Mouse (Mus musculus) E14TG2a.4 (cell line): Measurements from ENCODE around the gene Slc16a2.

Experiments
- H3K27me3 ChIP-seq: 2 replicates; pipeline ENCODE4 v1.6.1; 2014; ENCODE audit warnings: low read length, control low read depth; ENCODE audit not compliant: insufficient read depth
- H3K36me3 ChIP-seq: 2 replicates; pipeline ENCODE4 v1.6.1; 2014; ENCODE audit warnings: low read length, control low read depth; ENCODE audit not compliant: insufficient read depth
- H3K4me1 ChIP-seq: replicated peaks from 2 replicates; pipeline ENCODE4 v1.6.1; 2014; ENCODE audit warnings: low read depth, low read length, control low read depth
- H3K4me3 ChIP-seq: replicated peaks from 2 replicates; pipeline ENCODE4 v1.5.1; 2014; ENCODE audit warnings: mild to moderate bottlenecking, low read length
- H3K9me3 ChIP-seq: 2 replicates; pipeline ENCODE4 v1.6.1; 2014; ENCODE audit warnings: low read length, control low read depth
- CTCF ChIP-seq: conservative IDR thresholded peaks from 2 replicates; pipeline ENCODE4 v1.5.1; 2014; ENCODE audit warnings: low read length
- NANOG ChIP-seq: IDR thresholded peaks from 2 replicates; pipeline ENCODE4 v1.6.1; 2014; ENCODE audit warnings: borderline replicate concordance, low read length, mixed read lengths
- POU5F1 ChIP-seq: IDR thresholded peaks from 2 replicates; pipeline ENCODE4 v1.6.1; 2014; ENCODE audit warnings: low read length, borderline replicate concordance

Slc16a2 gene

DNA sequence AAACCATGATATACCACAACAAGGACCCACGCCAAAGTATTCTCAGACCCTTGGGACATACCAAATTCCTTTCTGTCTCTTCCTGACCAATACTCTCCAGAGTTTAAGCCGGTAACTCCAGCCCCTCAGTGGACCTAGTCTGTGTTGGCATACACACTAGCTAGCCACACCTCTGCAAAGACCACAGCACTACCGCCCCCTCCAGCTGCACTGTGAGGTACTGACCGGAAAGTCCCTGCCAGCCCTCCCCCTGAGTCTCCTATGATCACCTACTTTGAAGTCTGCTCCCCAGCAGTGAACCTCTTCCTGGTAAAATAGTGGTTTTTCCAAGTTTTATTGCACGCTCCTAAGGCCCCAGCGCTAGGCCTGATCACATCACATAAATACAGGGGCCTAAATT lies 2.5 kb downstream of the Slc16a2 start:
- TF ChIP-seq NANOG: no peak
- no peak for TF ChIP-seq CTCF
- TF ChIP-seq POU5F1: no peak
- H3K27me3 ChIP-seq: peaks cover 55% of the 10 kb centered on the region
- H3K36me3 ChIP-seq: no peaks in the 10 kb centered on the region
- peaks cover 23% of the 10 kb centered on the region for H3K4me1 ChIP-seq
- H3K4me3 ChIP-seq: no peak overlapping the region
- no peaks in the 10 kb centered on the region for H3K9me3 ChIP-seq

DNA sequence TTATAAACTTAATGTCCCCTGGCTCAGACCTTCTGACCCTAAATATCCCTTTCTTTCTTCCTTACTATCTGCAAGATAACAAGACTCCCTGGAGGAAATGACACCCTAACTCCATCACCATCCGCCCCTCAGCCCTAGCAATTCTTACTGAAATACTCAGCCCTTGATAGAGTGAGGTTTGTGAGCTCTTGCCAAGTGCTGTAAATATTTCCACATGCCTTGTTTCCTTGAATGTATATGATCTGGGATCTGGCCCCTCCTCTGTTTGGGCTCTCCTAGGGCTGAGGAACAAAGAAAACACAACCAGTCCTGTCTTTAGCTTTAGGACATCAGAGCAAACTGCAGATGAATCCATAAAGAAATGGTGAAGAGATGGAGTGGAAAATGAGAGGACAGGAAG lies 9.1 kb downstream of the Slc16a2 start:
- 0 out of 2 replicates have a peak, but pooled peaks cover 2% of the 10 kb centered on the region for H3K27me3 ChIP-seq
- no peaks in the 10 kb centered on the region for H3K9me3 ChIP-seq
- TF ChIP-seq POU5F1: no peak
- TF ChIP-seq CTCF: no peak
- H3K4me3 ChIP-seq: no peak overlapping the region
- H3K36me3 ChIP-seq: no peaks in the 10 kb centered on the region
- no peaks in the 10 kb centered on the region for H3K4me1 ChIP-seq

DNA sequence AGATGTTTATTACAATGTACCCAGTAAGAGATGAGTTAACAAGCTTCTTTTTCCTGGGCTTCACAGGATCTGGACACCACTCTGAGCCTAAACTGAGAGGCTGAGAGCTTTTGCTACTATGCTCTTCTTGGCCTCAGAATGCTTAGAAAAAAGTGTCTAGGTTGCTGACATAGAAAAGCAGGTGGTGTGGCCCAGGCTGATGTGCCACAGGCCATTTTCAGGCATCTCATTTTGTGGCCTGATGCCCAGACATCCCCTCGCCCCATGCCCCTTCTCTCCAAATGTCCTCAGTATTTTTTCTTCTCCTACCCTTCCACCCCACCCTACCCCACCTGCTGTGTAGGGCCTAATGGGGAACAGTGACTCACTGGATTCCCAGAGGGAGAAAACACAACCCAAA lies 11.3 kb downstream of the Slc16a2 start:
- Histone ChIP-seq H3K9me3 (no peaks in the 10 kb centered on the region), H3K4me1 (no peaks in the 10 kb centered on the region), H3K4me3 (no peak overlapping the region), H3K36me3 (no peaks in the 10 kb centered on the region), H3K27me3 (no peaks in the 10 kb centered on the region)
- TF ChIP-seq NANOG: no peak
- no peak for TF ChIP-seq POU5F1
- TF ChIP-seq CTCF: no peak

DNA sequence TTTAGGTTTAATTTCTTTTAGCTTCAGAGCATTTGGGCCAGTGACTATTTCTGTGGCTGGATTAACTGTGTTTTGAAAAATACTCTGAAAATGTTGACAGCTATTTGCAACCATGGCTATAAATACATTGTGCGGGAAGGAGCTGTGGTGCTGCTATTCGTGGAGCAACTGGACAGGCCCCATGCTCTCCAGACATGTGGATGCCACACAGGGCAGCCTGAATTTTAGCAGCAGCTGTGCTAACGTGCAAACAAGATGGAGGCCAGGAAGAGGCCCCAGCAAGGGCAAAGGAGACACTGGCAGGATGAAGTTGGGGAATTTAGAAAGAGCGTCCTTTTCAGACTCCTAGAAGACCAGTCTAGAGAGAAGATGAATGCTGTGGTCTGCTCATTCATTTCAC lies 15.4 kb downstream of the Slc16a2 start:
- TF ChIP-seq NANOG: no peak
- TF ChIP-seq CTCF: no peak
- TF ChIP-seq POU5F1: no peak
- Histone ChIP-seq H3K4me1 (no peaks in the 10 kb centered on the region), H3K36me3 (no peaks in the 10 kb centered on the region), H3K27me3 (no peaks in the 10 kb centered on the region), H3K9me3 (no peaks in the 10 kb centered on the region), H3K4me3 (no peak overlapping the region)

DNA sequence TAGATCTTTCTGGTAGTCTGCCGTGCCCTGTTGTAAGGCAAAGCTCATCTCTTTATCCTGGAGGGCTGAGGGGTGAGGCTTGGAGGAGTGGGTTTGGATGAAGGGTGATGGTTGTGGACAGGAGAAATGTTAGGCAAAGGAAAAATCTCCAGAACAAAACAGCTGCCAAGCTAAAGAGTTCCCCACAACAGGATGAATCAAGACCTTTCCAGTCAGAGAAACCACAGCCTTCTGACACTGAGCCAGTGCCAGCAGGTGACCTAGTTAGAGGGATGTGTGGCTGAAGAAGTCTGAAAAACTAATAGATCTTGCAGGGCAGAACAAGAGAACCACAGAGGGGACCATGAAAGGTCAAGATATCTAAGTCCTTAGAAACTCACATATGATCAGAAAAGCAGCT lies 24.8 kb downstream of the Slc16a2 start:
- H3K9me3 ChIP-seq: no peaks in the 10 kb centered on the region
- H3K4me1 ChIP-seq: no peaks in the 10 kb centered on the region
- TF ChIP-seq CTCF (no peak), NANOG (no peak), POU5F1 (no peak)
- no peak overlapping the region for H3K4me3 ChIP-seq
- no peaks in the 10 kb centered on the region for H3K36me3 ChIP-seq
- H3K27me3 ChIP-seq: peaks cover 12% of the 10 kb centered on the region; the same call in 1 of the 2 replicates

DNA sequence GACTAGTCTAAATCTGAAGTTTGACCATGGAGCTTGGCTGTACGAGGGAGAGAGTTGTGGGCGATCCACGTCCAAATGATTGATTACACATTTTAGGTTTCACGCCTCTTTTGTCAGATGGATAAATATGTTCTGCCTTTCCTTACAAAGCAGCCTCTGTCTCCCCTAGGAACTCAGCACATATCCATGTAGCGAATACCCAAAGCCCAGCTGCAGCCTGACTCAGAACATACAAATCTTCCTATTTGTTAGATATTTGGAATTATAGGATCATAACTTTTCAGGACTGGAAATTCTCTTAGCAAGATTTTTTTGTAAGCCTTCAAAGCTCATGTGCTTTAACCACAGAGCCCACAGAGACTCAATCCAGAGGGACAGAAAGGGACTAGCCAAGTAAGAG lies 26.3 kb downstream of the Slc16a2 start:
- Histone ChIP-seq H3K4me1 (no peaks in the 10 kb centered on the region), H3K36me3 (no peaks in the 10 kb centered on the region), H3K4me3 (no peak overlapping the region), H3K9me3 (no peaks in the 10 kb centered on the region), H3K27me3 (peaks cover 12% of the 10 kb centered on the region; the same call in 1 of the 2 replicates)
- TF ChIP-seq CTCF (no peak), NANOG (no peak), POU5F1 (no peak)

DNA sequence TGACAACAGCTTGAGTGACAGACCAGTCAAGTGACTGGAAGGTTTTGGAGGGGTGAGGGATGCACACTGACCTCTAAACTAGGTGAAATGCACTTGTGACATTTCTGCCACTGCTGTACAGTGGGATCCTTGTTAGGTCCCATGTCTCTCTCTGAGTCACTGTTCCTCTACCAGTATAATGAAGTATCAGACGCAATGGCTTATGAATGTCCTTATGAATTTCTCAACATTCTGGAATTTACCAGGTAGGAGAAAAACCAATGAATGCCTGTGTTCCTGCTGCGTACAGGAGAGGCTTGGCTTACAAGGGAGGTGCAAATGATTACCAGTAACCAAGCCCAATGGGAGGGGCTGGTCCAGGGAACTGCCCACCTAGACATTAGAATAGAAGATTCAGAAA lies 30.5 kb downstream of the Slc16a2 start:
- TF ChIP-seq NANOG (no peak), CTCF (no peak), POU5F1 (no peak)
- H3K27me3 ChIP-seq: peaks cover 4% of the 10 kb centered on the region; the same call in 1 of the 2 replicates
- H3K9me3 ChIP-seq: no peaks in the 10 kb centered on the region
- no peaks in the 10 kb centered on the region for H3K4me1 ChIP-seq
- no peak overlapping the region for H3K4me3 ChIP-seq
- H3K36me3 ChIP-seq: no peaks in the 10 kb centered on the region

DNA sequence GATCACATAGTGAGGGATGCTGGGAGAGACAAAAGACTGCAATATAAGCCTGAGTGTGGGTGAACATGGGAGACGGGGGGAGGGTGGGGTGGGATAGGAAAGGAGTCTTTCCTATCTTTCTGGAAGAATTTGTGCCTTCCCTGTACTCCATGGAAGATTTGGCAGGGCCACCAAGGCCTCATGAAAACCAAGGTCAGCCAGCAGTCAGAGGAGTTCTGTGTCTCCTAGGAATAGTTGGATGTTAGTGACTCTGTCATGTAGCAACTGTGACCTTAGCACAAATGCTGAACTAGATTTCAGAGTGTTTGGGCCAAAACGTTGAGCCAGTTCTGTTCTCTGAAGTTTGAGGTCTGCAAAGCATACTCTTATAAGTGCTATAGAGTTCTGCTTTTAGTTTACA lies 36.1 kb downstream of the Slc16a2 start:
- H3K27me3 ChIP-seq: no peaks in the 10 kb centered on the region
- H3K4me3 ChIP-seq: no peak overlapping the region
- no peaks in the 10 kb centered on the region for H3K9me3 ChIP-seq
- H3K36me3 ChIP-seq: no peaks in the 10 kb centered on the region
- TF ChIP-seq CTCF (no peak), NANOG (no peak), POU5F1 (no peak)
- no peaks in the 10 kb centered on the region for H3K4me1 ChIP-seq

DNA sequence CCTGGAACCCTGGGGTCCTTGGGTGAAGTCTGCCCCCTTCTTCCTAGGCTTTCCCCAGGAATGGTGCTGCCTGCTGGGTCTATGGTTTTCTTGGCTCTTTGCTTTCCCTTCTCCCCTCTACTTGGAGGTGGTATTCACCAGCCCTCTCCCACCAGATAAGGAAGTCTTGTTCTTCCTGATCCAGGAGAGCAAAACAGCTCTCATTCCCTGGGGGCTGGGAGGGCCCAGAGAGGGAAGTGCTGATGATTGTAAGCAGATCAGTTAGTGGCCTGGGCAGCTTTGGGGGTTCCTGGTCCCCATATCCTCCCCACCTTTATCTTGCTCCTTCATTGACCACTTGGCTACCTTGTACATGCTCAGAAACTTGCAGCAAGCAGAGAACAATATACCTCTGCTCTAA lies 45.4 kb downstream of the Slc16a2 start:
- Histone ChIP-seq H3K9me3 (no peaks in the 10 kb centered on the region), H3K4me1 (no peaks in the 10 kb centered on the region), H3K36me3 (no peaks in the 10 kb centered on the region), H3K27me3 (no peaks in the 10 kb centered on the region), H3K4me3 (no peak overlapping the region)
- TF ChIP-seq POU5F1 (no peak), NANOG (no peak), CTCF (no peak)
